Mouse (Mus musculus) heart, embryonic 10.5 days (tissue): ENCODE results near the gene Crybb3. TPM values are rescaled to one million over a fixed set of nuclear protein-coding genes. Genes with fewer than 3 reads are reported as not detected.
A peak's percentile ranks its signal among the peaks of the same experiment; 100 is the strongest.

Experiments
- DNase-seq: peaks from one replicate; pipeline ENCODE4 v3.0.0-alpha.2; 2017; ENCODE audit warnings: low spot score
- H3K27ac ChIP-seq: fragments of 300-500 bp; sonication (generic); 2 replicates; pipeline ENCODE4 v1.5.1; 2016; ENCODE audit warnings: mild to moderate bottlenecking
- H3K27me3 ChIP-seq: fragments of 300-500 bp; sonication (generic); 2 replicates; pipeline ENCODE4 v1.6.1; 2016; ENCODE audit warnings: mild to moderate bottlenecking; ENCODE audit not compliant: poor library complexity, insufficient read depth, severe bottlenecking
- H3K36me3 ChIP-seq: fragments of 300-500 bp; sonication (generic); 2 replicates; pipeline ENCODE4 v1.6.1; 2016; ENCODE audit warnings: mild to moderate bottlenecking, moderate library complexity
- H3K4me1 ChIP-seq: fragments of 300-500 bp; sonication (generic); 2 replicates; pipeline ENCODE4 v1.6.1; 2016; ENCODE audit warnings: mild to moderate bottlenecking
- H3K4me3 ChIP-seq: fragments of 300-500 bp; sonication (generic); 2 replicates; pipeline ENCODE4 v1.5.1; 2016; ENCODE audit warnings: mild to moderate bottlenecking, moderate library complexity
- H3K9me3 ChIP-seq: fragments of 300-500 bp; sonication (generic); 2 replicates; pipeline ENCODE4 v1.6.1; 2016; ENCODE audit warnings: mild to moderate bottlenecking, moderate library complexity
- WGBS: fragments of 180-500 bp; shearing (Covaris S2); methylation state at CpG from one replicate; pipeline ENCODE4 v1.1.7; 2016; 5-methylcytosine and 5-hydroxymethylcytosine counted together
- polyA plus RNA-seq: library from polyadenylated mRNA; unstranded; fragments of >200 nt; fragmentation: Nextera tagmentation; extraction: Ambion mirVana; gene quantifications from 2 replicates; pipeline ENCODE4 v1.2.1, GENCODE M21; 2016

Crybb3 gene
- polyA plus RNA-seq, 1 experiment from 2014 or later, result 0.87 TPM

- Histone ChIP-seq H3K27me3 (peaks cover 23% of the 10 kb centered on the region; the same call in 1 of the 2 replicates), H3K4me1 (peaks cover 20% of the 10 kb centered on the region), H3K27ac (no peak overlapping the region), H3K4me3 (no peak overlapping the region), H3K36me3 (no peaks in the 10 kb centered on the region), H3K9me3 (no peaks in the 10 kb centered on the region)
- no peak for DNase-seq
- WGBS, result 84% methylated on average over 9 of the region's 9 CpGs
These were observed 364 bp downstream of the Crybb3 start for GRCm38 (mm10) chr5:113081020-113081419.

DNA sequence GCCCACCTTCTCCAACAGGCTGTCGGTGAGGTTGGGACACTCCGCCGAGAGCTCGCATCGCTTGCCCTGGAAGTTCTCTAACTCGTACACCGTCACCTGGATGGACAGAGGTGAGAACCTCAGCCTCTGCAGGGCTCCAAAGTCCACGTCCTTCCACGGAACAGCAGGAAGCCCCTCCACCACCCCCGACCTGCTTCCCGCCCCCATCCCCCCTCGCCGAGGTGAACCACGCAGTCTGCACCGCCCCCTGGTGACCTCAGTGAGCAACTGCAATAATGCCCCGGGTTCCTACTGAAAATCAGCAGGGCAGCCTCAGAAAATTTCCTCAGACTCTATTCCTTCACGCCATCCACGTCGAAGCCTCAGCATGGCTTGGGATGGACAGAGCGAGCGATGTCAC lies 1.6 kb downstream of the Crybb3 start:
- Histone ChIP-seq H3K27ac (0 out of 2 replicates have a peak overlapping the region, but pooled peaks have one; percentile 29), H3K27me3 (peaks cover 30% of the 10 kb centered on the region; the same call in 1 of the 2 replicates), H3K9me3 (no peaks in the 10 kb centered on the region), H3K36me3 (no peaks in the 10 kb centered on the region), H3K4me3 (peak overlapping the region; percentile 39), H3K4me1 (peaks cover 24% of the 10 kb centered on the region)
- WGBS, result 20% methylated on average over 21 of the region's 21 CpGs
- DNase-seq, result no peak

- H3K36me3 ChIP-seq, result no peaks in the 10 kb centered on the region
- no peak for DNase-seq
- peaks cover 34% of the 10 kb centered on the region; the same call in 1 of the 2 replicates for H3K27me3 ChIP-seq
- H3K4me1 ChIP-seq, result peaks cover 24% of the 10 kb centered on the region
- no peaks in the 10 kb centered on the region for H3K9me3 ChIP-seq
- H3K27ac ChIP-seq, result no peak overlapping the region
- no peak overlapping the region for H3K4me3 ChIP-seq
- WGBS, result 57% methylated on average over 5 of the region's 5 CpGs
These were observed 2.7 kb downstream of the Crybb3 start for GRCm38 (mm10) chr5:113078686-113079085.

DNA sequence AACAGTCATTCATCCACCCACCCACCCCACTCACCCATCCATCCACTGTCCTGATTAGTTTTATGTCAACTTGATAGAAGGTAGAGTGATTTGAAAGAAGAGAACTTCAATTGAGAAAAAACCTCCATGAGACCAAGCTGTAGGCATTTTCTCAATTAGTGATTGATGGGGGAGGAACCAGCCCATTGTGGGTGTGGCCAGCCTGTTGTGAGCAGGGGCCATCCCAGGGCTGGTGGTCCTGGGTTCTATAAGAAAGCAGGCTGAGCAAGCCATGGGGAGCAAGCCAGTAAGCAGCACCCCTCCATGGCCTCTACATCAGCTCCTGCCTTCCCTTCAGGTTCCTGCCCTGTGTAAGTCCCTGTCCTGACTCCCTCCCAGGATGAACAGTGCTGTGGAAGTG lies 11.4 kb downstream of the Crybb3 start, which contains the start of gene Crybb2:
Gene Crybb2, minus strand, starts transcription at position 101 of the 400 bp plus-strand sequence.
- no peak for DNase-seq
- H3K9me3 ChIP-seq, result no peaks in the 10 kb centered on the region
- no peak within 1 kb of the TSS for H3K4me3 ChIP-seq
- peaks cover 25% of the 10 kb centered on the region for H3K27me3 ChIP-seq
- peaks cover 12% of the 10 kb centered on the region for H3K4me1 ChIP-seq
- no peak within 1 kb of the TSS for H3K27ac ChIP-seq
- H3K36me3 ChIP-seq, result no peaks in the 10 kb centered on the region

- DNase-seq, result peak; percentile 87
- Histone ChIP-seq H3K27me3 (peaks cover 35% of the 10 kb centered on the region), H3K9me3 (no peaks in the 10 kb centered on the region), H3K36me3 (no peaks in the 10 kb centered on the region), H3K27ac (no peak overlapping the region), H3K4me1 (peaks cover 11% of the 10 kb centered on the region), H3K4me3 (no peak overlapping the region)
- WGBS, result 6% methylated on average over 16 of the region's 16 CpGs
These were observed 27.1 kb downstream of the Crybb3 start for GRCm38 (mm10) chr5:113054308-113054707.

DNA sequence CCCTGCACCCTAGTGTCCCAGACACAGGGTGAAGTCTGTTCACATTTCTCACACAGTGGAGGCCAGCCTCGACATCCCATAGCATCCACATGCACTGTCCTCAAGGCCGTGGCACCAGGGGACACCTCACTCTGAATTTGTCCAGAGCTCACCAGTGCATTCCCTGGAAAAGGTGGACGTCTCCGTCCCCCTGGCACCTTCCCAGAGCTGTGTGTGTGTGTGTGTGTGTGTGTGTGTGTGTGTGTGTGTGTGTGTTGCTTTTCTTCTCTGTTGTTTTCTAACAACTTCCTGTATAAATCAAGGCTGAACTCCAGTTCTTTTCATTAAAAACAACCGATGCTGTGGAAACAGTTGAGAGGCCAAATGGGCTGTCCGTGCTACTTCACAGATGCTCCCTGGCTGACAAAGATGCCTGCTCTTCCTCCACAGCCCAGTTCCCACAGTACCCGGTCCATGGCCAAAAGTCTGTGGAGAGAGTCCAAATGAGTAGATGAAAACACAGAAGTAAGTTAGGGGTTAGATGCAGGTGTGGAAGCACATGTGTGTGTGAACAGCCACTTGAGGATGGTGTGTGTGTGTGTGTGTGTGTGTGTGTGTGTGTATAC lies 30.7 kb downstream of the Crybb3 start:
- Histone ChIP-seq H3K27ac (no peak overlapping the region), H3K4me1 (peaks cover 11% of the 10 kb centered on the region), H3K4me3 (no peak overlapping the region), H3K36me3 (no peaks in the 10 kb centered on the region), H3K27me3 (peaks cover 12% of the 10 kb centered on the region; the same call in 1 of the 2 replicates), H3K9me3 (0 out of 2 replicates have a peak, but pooled peaks cover 3% of the 10 kb centered on the region)
- 64% methylated on average over 7 of the region's 7 CpGs for whole genome bisulfite sequencing
- DNase-seq, result no peak

DNA sequence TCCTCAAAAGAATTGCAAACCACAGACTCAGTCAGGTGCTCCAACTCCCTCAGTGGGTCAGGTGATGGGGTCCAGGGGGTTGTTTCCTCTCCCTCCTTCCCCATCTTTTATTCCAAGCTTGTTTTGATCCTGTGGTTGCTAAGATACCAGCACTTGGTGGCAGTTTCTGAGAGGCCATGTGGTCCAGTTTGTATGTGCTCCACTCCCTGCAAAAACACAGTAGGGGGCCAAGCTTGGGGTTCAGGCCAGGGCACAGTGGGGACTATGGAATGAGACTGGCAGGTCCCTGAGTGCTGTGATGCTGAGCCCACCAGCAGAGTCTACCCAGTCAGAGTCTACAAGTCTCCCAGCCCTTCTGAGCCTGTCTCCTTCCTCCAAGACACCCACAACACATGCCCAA lies 31.5 kb downstream of the Crybb3 start:
- Histone ChIP-seq H3K9me3 (0 out of 2 replicates have a peak, but pooled peaks cover 3% of the 10 kb centered on the region), H3K36me3 (no peaks in the 10 kb centered on the region), H3K27me3 (peaks cover 12% of the 10 kb centered on the region; the same call in 1 of the 2 replicates), H3K4me3 (no peak overlapping the region), H3K27ac (no peak overlapping the region), H3K4me1 (peaks cover 11% of the 10 kb centered on the region)
- no peak for DNase-seq

- DNase-seq, result no peak
- H3K9me3 ChIP-seq, result 0 out of 2 replicates have a peak, but pooled peaks cover 3% of the 10 kb centered on the region
- H3K27me3 ChIP-seq, result no peaks in the 10 kb centered on the region
- no peak overlapping the region for H3K4me3 ChIP-seq
- 83% methylated on average over 10 of the region's 10 CpGs for WGBS
- H3K36me3 ChIP-seq, result no peaks in the 10 kb centered on the region
- no peak overlapping the region for H3K27ac ChIP-seq
- peaks cover 25% of the 10 kb centered on the region for H3K4me1 ChIP-seq
These were observed 35.7 kb downstream of the Crybb3 start for GRCm38 (mm10) chr5:113045511-113046273.

- no peak for DNase-seq
- 86% methylated on average over 8 of the region's 8 CpGs for WGBS
These were observed 37.9 kb downstream of the Crybb3 start for GRCm38 (mm10) chr5:113043531-113043930.

DNA sequence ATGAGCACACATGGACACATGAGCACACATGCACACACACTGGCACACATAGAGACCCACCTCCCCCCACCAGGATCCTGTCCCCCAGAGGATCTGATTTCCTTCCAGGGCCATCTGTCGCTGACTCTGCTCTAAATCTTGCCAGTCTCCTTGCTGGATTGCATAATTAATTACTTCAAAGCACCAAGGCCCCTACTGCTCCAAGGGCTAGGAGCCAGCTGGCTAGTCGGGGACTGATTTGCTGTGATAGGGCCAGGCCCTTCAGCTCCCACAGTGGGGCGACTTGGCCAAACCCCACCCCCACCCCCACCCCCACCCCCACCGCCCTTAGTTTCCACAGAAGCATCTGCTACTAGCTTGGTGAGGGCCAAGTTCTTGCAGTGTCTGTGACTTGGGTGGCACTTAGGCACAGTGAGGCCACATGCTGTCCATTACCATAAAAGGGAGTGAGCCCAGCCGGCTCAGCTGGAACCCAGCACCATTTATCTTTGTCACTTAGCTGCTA lies 39.8 kb downstream of the Crybb3 start:
- WGBS, result 8% methylated on average over 5 of the region's 5 CpGs
- Histone ChIP-seq H3K9me3 (peaks cover 3% of the 10 kb centered on the region; the same call in 1 of the 2 replicates), H3K4me3 (no peak overlapping the region), H3K4me1 (peaks cover 26% of the 10 kb centered on the region), H3K27ac (peak overlapping the region; percentile 73; the same call in 1 of the 2 replicates), H3K27me3 (no peaks in the 10 kb centered on the region), H3K36me3 (no peaks in the 10 kb centered on the region)
- no peak for DNase-seq

More at GRCm38 (mm10) chr5:113043531-113043930, 37.9 kb downstream of the Crybb3 start:
- H3K27ac ChIP-seq, result no peak overlapping the region
- peaks cover 26% of the 10 kb centered on the region for H3K4me1 ChIP-seq
- H3K4me3 ChIP-seq, result no peak overlapping the region
- no peaks in the 10 kb centered on the region for H3K36me3 ChIP-seq
- peaks cover 6% of the 10 kb centered on the region; the same call in 1 of the 2 replicates for H3K9me3 ChIP-seq
- H3K27me3 ChIP-seq, result no peaks in the 10 kb centered on the region

DNA sequence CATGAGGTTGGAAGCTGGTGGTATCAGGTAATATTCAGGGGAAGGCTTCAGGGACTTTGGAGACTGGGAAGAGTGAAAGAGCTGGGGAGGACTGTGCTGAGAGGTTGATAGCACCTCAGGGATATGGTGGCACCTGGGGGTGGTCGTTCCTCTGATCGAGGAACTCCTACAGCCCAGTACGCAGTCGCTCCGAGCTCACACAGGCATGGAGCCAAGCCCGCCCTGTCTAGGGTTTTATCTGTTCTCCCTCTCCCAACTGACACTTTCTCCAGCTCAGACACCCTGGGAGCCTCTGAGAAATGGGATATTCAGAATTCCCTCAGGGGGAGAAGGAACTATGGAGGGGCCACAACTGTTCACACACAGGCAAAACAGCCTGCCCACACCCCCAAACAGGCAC lies 40.6 kb downstream of the Crybb3 start:
- peak overlapping the region; percentile 73 for H3K27ac ChIP-seq
- 43% methylated on average over 6 of the region's 6 CpGs for WGBS
- DNase-seq, result no peak
- H3K27me3 ChIP-seq, result no peaks in the 10 kb centered on the region
- peaks cover 31% of the 10 kb centered on the region for H3K4me1 ChIP-seq
- H3K4me3 ChIP-seq, result no peak overlapping the region
- H3K36me3 ChIP-seq, result no peaks in the 10 kb centered on the region
- H3K9me3 ChIP-seq, result peaks cover 3% of the 10 kb centered on the region; the same call in 1 of the 2 replicates

- Histone ChIP-seq H3K9me3 (peaks cover 3% of the 10 kb centered on the region; the same call in 1 of the 2 replicates), H3K4me1 (peaks cover 39% of the 10 kb centered on the region), H3K4me3 (no peak overlapping the region), H3K27me3 (no peaks in the 10 kb centered on the region), H3K36me3 (no peaks in the 10 kb centered on the region), H3K27ac (no peak overlapping the region)
- no peak for DNase-seq
- WGBS, result 89% methylated on average over 6 of the region's 6 CpGs
These were observed 42.8 kb downstream of the Crybb3 start for GRCm38 (mm10) chr5:113038601-113039000.
